Mouse (Mus musculus) skeletal muscle tissue, adult 2 months (tissue): ENCODE data around the gene Slc4a10.

ENCODE experiments used
- DNase-seq: peaks from one replicate; pipeline ENCODE4 v3.0.0-alpha.2; 2012; ENCODE audit warnings: low read depth, low spot score

Slc4a10 gene

GRCm38 (mm10) chr2:62278779-62279178 lies 232.5 kb downstream of the Slc4a10 start:
- peak; percentile 19 for DNase-seq

- DNase-seq: no peak
These were observed 233.5 kb downstream of the Slc4a10 start for GRCm38 (mm10) chr2:62279777-62280176.

- DNase-seq: no peak
These were observed 238.8 kb downstream of the Slc4a10 start for GRCm38 (mm10) chr2:62285026-62285425.

GRCm38 (mm10) chr2:62285847-62286246 lies 239.6 kb downstream of the Slc4a10 start:
- DNase-seq: no peak

GRCm38 (mm10) chr2:62287532-62287931 lies 241.3 kb downstream of the Slc4a10 start:
- no peak for DNase-seq

GRCm38 (mm10) chr2:62293846-62294245 lies 247.6 kb downstream of the Slc4a10 start:
- no peak for DNase-seq

- no peak for DNase-seq
These were observed 255.5 kb downstream of the Slc4a10 start for GRCm38 (mm10) chr2:62301716-62302115.

- no peak for DNase-seq
These were observed 260.7 kb downstream of the Slc4a10 start for GRCm38 (mm10) chr2:62306978-62307377.

GRCm38 (mm10) chr2:62307477-62307876 lies 261.2 kb downstream of the Slc4a10 start:
- no peak for DNase-seq

GRCm38 (mm10) chr2:62316930-62317329 lies 270.7 kb downstream of the Slc4a10 start:
- no peak for DNase-seq

- no peak for DNase-seq
These were observed 273.2 kb downstream of the Slc4a10 start for GRCm38 (mm10) chr2:62319489-62319888.

GRCm38 (mm10) chr2:62323078-62323637 lies 276.9 kb downstream of the Slc4a10 start:
- no peak for DNase-seq

- DNase-seq: peak; percentile 84
These were observed 279.1 kb downstream of the Slc4a10 start for GRCm38 (mm10) chr2:62325388-62325787.

GRCm38 (mm10) chr2:62331913-62332312 lies 285.7 kb downstream of the Slc4a10 start:
- no peak for DNase-seq

- no peak for DNase-seq
These were observed 286.2 kb downstream of the Slc4a10 start for GRCm38 (mm10) chr2:62332465-62332864.

GRCm38 (mm10) chr2:62334397-62335243 lies 288.4 kb downstream of the Slc4a10 start:
- no peak for DNase-seq

- no peak for DNase-seq
These were observed 290.8 kb downstream of the Slc4a10 start for GRCm38 (mm10) chr2:62337086-62337485.

GRCm38 (mm10) chr2:62339222-62339944 lies 293.1 kb downstream of the Slc4a10 start:
- DNase-seq: no peak

- DNase-seq: no peak
These were observed 294.9 kb downstream of the Slc4a10 start for GRCm38 (mm10) chr2:62341061-62341733.

GRCm38 (mm10) chr2:62341734-62342128 lies 295.5 kb downstream of the Slc4a10 start:
- no peak for DNase-seq

- no peak for DNase-seq
These were observed 298.1 kb downstream of the Slc4a10 start for GRCm38 (mm10) chr2:62344367-62344766.

GRCm38 (mm10) chr2:62346771-62347170 lies 300.5 kb downstream of the Slc4a10 start:
- DNase-seq: no peak
